Mouse (Mus musculus): ENCODE results near the gene Ccdc183.

- TF ChIP-seq GATA1 (IDR thresholded peaks at IDR 0.05; ENCODE audit: borderline replicate concordance, low read length), result no peak
- TF ChIP-seq FLI1 (IDR thresholded peaks at IDR 0.05; ENCODE audit: low read length), result no peak
Observed at GRCm38 (mm10) chr2:25573068-25573467, 44.4 kb downstream of the Ccdc183 start.
